Mouse (Mus musculus): Measurements from ENCODE around the gene Mlst8.

DNA sequence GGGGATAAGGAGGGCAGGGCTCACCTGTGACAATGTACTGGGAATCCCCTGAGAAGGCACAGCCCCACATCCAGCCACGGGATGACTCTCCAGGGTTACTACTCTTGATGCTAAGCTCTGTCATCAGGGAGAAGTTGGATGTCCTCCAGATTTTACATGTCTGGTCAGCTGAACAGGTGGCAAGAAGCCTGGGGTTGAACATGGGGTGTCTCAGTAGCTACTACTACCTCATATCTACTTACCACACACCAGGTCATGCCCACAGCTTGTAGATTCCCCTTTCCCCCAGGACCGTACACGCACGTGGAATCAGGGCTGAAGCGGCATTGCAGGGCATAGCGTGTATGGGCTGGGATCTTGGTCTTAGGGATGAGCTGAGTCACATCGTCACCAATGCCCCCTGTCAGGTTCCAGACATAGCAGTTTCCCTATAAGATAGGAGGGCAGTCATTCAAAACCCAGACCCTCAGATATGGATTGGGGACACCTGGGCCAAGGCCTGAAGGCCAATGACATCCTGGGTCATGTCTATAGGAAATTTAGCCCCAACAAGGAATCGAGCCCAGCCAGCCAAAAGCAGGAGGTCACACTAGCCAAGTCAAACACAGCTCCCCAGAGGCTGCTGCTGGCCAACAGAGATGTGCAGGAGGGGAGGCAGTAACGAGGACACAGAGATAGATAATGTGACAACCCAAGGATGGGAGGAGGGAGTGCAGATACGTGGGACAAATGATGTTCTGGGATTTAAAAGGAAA is 2.7 kb downstream of the Mlst8 start:
- no peak for TF ChIP-seq CTCF (IDR thresholded peaks at IDR 0.05; ENCODE audit: low read depth)
- no peak for TF ChIP-seq EP300 (IDR thresholded peaks at IDR 0.05; ENCODE audit: low read depth)
